In the genomic region with DNA sequence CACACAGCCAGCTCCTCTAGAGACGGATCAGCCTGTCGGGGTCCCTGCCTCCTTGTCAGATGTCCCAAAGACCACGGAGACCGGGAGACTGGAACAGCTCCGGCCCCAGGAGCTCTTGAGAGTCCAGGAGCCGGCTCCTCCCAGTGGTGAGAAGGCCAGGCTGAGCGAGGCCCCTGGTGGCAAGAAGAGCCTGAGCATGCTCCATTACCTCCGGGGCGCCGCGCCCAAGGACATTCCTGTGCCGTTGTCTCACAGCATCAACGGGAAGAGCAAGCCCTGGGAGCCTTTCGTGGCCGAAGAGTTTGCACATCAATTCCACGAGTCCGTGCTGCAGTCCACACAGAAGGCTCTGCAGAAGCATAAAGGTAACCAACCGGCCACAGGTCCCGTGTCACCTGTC, we compare ENCODE assay signal across 12 mouse cellular contexts. TPM values are rescaled to one million over a fixed set of nuclear protein-coding genes. Genes with fewer than 3 reads are reported as not detected.
DNase-seq lines count a peak whose midpoint lies in the region; ATAC-seq and TF ChIP-seq lines count a peak whose summit lies in the region.
"Had no signal": no experiment of that assay in that cellular context is flagged by ENCODE, and none has a peak within 500 bp of the region (broad histone marks: within the 10 kb centered on the region; RNA-seq: fewer than 3 reads in every experiment).

No protein-coding gene starts in this region.

- WGBS in hindbrain, postnatal 0 days, result 56% methylated on average over 19 of the region's 19 CpGs
- WGBS in hindbrain, embryonic 14.5 days, result 76% methylated on average over 19 of the region's 19 CpGs
- 94% methylated on average over 19 of the region's 19 CpGs for WGBS in thymus, adult 2 months

- no peak for TF ChIP-seq POLR2A in thymus, adult 2 months (IDR thresholded peaks at IDR 0.05; ENCODE audit: control insufficient read depth, extremely low read depth, insufficient read depth, low read length, poor library complexity)

- ATAC-seq in hindbrain, postnatal 0 days, result no peak
- no peak for ATAC-seq in hindbrain, embryonic 14.5 days (ENCODE audit: low FRiP score)
- ATAC-seq: forebrain, embryonic 14.5 days had no signal

- no peak overlapping the region for H3K27ac ChIP-seq in hindbrain, postnatal 0 days
- no peak overlapping the region for H3K27ac ChIP-seq in hindbrain, embryonic 14.5 days
- no peak overlapping the region for H3K27ac ChIP-seq in thymus, adult 2 months (ENCODE audit: control insufficient read depth, insufficient read depth, low read length)

- TF ChIP-seq CTCF in hindbrain, postnatal 0 days (IDR thresholded peaks at IDR 0.05; ENCODE audit: low read depth), result peak; percentile 18; the same call in 1 of the 2 replicates
- no peak for TF ChIP-seq CTCF in thymus, adult 2 months (IDR thresholded peaks at IDR 0.05; ENCODE audit: borderline replicate concordance, control insufficient read depth, extremely low read depth, insufficient read depth, low read length, poor library complexity)

- no peaks in the 10 kb centered on the region for H3K4me1 ChIP-seq in hindbrain, postnatal 0 days (ENCODE audit: insufficient read depth, low read length)
- 0 out of 2 replicates have a peak, but pooled peaks cover 3% of the 10 kb centered on the region for H3K4me1 ChIP-seq in hindbrain, embryonic 14.5 days (replicated peaks; ENCODE audit: control insufficient read depth, insufficient read depth, low read length)
- peaks cover 6% of the 10 kb centered on the region for H3K4me1 ChIP-seq in thymus, adult 2 months (replicated peaks; ENCODE audit: control insufficient read depth, insufficient read depth, low read length)

- no peak overlapping the region for H3K9ac ChIP-seq in hindbrain, postnatal 0 days (replicated peaks; ENCODE audit: low read length)
- no peak overlapping the region for H3K9ac ChIP-seq in hindbrain, embryonic 14.5 days

- peaks cover 71% of the 10 kb centered on the region for H3K36me3 ChIP-seq in hindbrain, postnatal 0 days (ENCODE audit: insufficient read depth, low read length)
- H3K36me3 ChIP-seq in hindbrain, embryonic 14.5 days (replicated peaks; ENCODE audit: control insufficient read depth, insufficient read depth), result peaks cover 100% of the 10 kb centered on the region
- peaks cover 97% of the 10 kb centered on the region for H3K36me3 ChIP-seq in thymus, adult 2 months (ENCODE audit: control insufficient read depth, insufficient read depth, low read length)

- H3K9me3 ChIP-seq in hindbrain, postnatal 0 days (ENCODE audit: low read length), result no peaks in the 10 kb centered on the region
- H3K9me3 ChIP-seq in hindbrain, embryonic 14.5 days (ENCODE audit: control insufficient read depth, low read length), result no peaks in the 10 kb centered on the region
- H3K9me3 ChIP-seq: G1E had no signal

- H3K27me3 ChIP-seq in hindbrain, postnatal 0 days (ENCODE audit: insufficient read depth, low read length), result no peaks in the 10 kb centered on the region
- H3K27me3 ChIP-seq in hindbrain, embryonic 14.5 days (ENCODE audit: control insufficient read depth, insufficient read depth, low read length), result no peaks in the 10 kb centered on the region
- no peaks in the 10 kb centered on the region for H3K27me3 ChIP-seq in thymus, adult 2 months (ENCODE audit: control insufficient read depth, insufficient read depth, low read length)

- no peak overlapping the region for H3K4me3 ChIP-seq in hindbrain, postnatal 0 days (ENCODE audit: low read length)
- H3K4me3 ChIP-seq in hindbrain, embryonic 14.5 days (replicated peaks; ENCODE audit: low read length), result no peak overlapping the region
- no peak overlapping the region for H3K4me3 ChIP-seq in thymus, adult 2 months (ENCODE audit: control insufficient read depth, insufficient read depth, low read length)

- no peak overlapping the region for H3K4me2 ChIP-seq in hindbrain, postnatal 0 days (ENCODE audit: low read depth, low read length)
- no peak overlapping the region for H3K4me2 ChIP-seq in hindbrain, embryonic 14.5 days (replicated peaks)

- no peak for DNase-seq in hindbrain, postnatal 0 days (ENCODE audit: low spot score)
- no peak for DNase-seq in hindbrain, embryonic 14.5 days (ENCODE audit: low spot score)
- DNase-seq in ovary, adult 18-20 months (ENCODE audit: low spot score), result peak; percentile 37
- no peak for DNase-seq in ovary, postnatal 14 days (ENCODE audit: low spot score)
- DNase-seq in ZHBTc4 (ENCODE audit: low read depth, low spot score), result peak; percentile 87
- no peak for DNase-seq in thymus, adult 2 months
- no peak for DNase-seq in layer of hippocampus, adult 18-20 months (ENCODE audit: low spot score in 2 of 2)
- DNase-seq: cerebellum, adult 8-10 months; retina, postnatal 1 day; thymus, postnatal 4 days had no signal

RNA-seq across cellular contexts. Expression of gene Gins2, which starts 14.2 kb away (rescaled TPM):
- 2.8 and 12.3 TPM in 2 replicates for total RNA-seq in hindbrain, postnatal 0 days (2014; rRNA removed)
- polyA plus RNA-seq in hindbrain, postnatal 0 days (2015; fragmentation: Nextera tagmentation; extraction: Ambion mirVana), result 17.2 and 20.6 TPM in 2 replicates
- 17.5 and 18.2 TPM in 2 replicates for polyA plus RNA-seq in hindbrain, embryonic 14.5 days (2014; fragmentation: Nextera tagmentation; extraction: Ambion mirVana)
- polyA plus RNA-seq in thymus, adult 2 months (2012; rRNA removed), result 48.3 and 69.1 TPM in 2 replicates
- total RNA-seq in layer of hippocampus, adult 18-20 months (2021), result 1 to 10 TPM; 3.5 to 4.2 TPM

Comparison
In these comparisons a context has a peak if more than half of its experiments do, and no peak if none do; other contexts are left out.
1. DNase-seq: peak in ovary, adult 18-20 months (single experiment) and ZHBTc4 (single experiment); none in hindbrain, postnatal 0 days (single experiment), hindbrain, embryonic 14.5 days (single experiment), ovary, postnatal 14 days (single experiment), thymus, adult 2 months (single experiment) and layer of hippocampus, adult 18-20 months (0 of 2).